Mouse (Mus musculus) cerebellum, postnatal 25 days (tissue): ENCODE data around the gene Olfr435.
"Not testable (repeated sequence)": the region's sequence is repeated elsewhere in the genome, so short reads cannot be mapped to it uniquely, and the experiment has no call there.

ENCODE experiments used
- DNase-seq, 2 experiments: peaks; one replicate each; pipeline ENCODE4 v3.0.0; 2021; ENCODE audit warnings: mixed read lengths in 2 of 2

The Olfr435 gene

DNA sequence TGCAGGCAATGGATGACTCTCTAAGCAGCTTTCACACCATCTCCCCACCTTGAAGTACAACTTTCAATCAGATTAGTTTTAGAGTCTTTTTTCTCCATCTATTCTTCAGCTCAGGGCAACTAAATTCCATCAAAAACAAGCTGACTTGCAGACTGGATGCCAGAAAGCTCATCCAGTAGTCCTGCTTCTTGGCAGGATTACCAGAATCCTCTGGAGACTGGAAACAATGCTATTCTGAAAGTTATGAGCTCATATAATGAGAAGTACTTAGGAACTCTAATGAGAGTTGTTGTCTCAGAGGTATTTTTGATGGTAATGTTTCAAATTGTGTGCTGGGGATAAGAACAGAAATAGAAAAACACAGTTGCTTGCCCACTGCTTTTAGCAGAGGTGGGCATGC is at the start of gene Olfr435:
Gene Olfr435 (plus strand): TSS at position 366 of the 400 bp plus-strand sequence.
- no peak for DNase-seq

DNA sequence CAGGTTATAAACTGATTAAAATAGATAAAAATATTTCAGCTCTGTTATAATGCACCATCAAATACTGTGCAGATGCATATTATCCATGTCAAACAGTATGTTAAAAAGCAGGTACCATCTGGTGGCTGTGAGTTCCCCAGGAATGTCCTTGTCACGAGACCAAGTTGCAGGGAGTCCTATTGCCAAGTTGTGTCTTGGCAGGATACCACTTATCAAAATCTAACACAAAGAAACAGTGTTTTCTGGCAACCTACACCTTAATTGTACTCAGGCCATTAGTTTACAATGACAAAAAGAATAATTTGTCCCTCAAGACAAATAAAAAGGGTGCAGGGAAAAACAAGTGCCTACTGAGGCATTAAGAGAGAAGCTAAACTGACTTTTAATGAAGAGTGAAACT is 37.4 kb upstream of the Olfr435 start:
- DNase-seq = peak; percentile 42 to 61

DNA sequence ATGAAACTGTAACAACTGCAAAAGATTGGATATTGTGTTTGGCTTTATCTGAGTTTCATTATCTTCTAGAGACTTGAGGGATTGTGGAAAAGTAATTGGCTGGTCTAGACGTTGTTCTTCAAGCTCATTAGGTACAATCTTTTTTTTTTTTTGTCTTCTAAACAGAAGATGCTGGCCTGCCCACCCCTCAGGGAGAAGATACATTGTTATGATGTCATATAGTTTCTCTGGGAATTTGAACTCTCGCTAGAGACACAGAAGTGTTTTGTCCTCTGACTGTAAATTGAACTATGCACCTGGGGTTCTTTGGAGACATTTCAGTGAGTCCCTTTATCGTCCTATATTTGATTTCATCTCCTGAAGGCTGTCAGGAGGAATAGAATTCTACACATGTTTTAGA is 34.0 kb upstream of the Olfr435 start, which contains the start of gene Olfr437:
Gene Olfr437 (plus strand): TSS at position 301 of the 400 bp plus-strand sequence.
- DNase-seq = no peak

DNA sequence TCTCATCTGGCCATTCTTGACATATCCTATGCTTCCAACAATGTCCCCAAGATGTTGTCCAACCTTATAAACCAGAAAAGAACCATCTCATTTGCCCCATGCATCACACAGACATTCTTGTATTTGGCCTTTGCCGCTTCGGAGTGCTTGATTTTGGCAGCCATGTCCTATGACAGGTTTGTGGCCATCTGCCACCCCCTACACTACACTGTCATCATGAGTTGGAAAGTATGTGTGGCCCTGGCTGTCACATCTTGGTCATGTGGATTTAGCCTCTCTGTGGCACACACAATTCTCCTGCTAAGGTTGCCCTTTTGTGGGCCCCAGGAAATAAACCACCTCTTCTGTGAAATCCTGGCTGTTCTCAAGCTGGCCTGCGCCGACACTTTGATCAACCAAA is 29.7 kb upstream of the Olfr435 start:
- peak; percentile 60 for DNase-seq

GRCm38 (mm10) chr6:43171840-43172239 is 25.1 kb upstream of the Olfr435 start, which contains the start of gene Olfr13:
Olfr13 (plus strand) TSS chr6:43172140.
- DNase-seq = no peak

DNA sequence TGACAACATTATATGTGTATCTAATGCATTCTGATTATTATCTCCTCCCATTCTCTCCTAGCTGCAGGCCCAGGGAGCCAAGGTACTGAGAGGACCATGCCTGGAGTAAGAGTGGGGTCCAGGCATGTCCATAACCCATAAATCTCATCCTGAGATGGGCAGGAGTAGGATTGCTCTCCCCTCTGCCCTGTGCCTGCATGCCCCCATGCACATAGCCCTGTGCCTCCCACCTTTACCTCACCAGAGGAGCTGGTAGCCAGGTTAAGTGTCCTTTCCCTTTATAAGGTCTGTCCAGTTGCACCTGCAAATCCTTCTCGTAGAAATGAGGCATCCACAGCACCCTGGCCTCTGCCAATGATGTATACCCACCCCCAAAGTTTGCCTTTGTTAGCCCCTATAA is 18.8 kb upstream of the Olfr435 start:
- no peak for DNase-seq

- no peak for DNase-seq
Measured at GRCm38 (mm10) chr6:43178584-43179501, 18.1 kb upstream of the Olfr435 start.

GRCm38 (mm10) chr6:43190986-43191385 is 6.0 kb upstream of the Olfr435 start:
- DNase-seq = no peak

DNA sequence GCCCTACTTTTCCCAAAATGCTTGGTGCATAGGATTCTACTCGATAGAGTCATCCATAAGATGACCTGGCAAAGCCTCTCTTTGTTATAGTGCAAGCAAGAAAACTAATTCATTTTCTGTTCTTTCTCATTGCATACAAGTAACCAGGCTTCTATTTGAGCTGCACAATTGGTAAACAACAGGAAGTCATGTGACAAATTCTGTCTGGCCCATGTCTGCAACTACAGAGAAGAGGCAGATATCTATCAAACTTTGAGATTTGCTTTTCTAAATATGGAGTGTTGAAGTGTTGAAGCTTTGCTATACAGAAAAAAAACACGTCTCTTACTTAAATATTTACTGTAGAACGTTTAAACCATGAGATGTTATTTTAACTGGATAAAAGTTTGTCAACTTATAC is 1.1 kb downstream of the Olfr435 start:
- no peak for DNase-seq

GRCm38 (mm10) chr6:43202786-43203185 is 5.8 kb downstream of the Olfr435 start:
- no peak for DNase-seq

DNA sequence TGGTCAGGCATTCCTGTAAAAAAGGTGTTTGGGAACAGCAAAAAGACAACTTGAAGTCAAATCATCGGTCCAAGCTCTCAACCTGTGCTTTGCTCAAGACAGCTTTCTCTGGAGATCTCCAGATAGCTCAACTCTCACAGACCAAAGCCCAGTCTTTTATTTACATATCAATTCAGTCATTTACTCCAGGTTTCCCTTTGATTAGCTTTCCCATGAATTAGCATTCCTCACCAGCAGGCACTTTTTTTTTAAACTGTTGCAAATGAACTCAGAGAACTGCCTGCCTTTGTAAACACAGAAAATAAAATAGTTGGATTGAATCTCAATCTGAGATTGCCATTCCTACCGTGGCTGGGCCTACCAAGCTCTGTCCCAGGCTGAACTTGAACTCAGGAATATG is 8.4 kb downstream of the Olfr435 start:
- no peak for DNase-seq

GRCm38 (mm10) chr6:43212873-43213272 is 15.9 kb downstream of the Olfr435 start, which contains the start of gene Olfr434:
Olfr434 (plus strand) TSS chr6:43213021.
- not testable (repeated sequence) for DNase-seq

DNA sequence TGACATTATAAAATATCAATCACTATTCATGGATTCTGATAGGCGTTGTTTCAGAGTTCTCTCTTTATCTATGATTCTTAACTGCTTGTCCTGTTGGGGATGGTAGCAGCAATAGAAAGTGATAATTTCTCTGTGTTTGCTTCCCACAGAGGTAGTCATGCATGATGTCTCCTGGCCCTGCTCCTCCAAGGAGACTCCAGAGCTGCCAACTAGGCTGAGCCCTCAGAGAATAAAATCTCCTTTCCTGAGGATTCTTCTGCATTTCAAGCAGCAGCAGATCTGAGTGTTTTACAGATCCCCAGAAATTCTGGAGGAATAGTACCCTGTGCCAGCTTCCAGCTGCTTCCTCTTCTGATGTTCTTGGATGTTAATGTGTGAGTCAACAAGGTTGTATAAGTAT is 34.3 kb downstream of the Olfr435 start, which contains the start of gene Olfr47:
Gene Olfr47 (plus strand): TSS at position 275 of the 400 bp plus-strand sequence.
- DNase-seq = not testable (repeated sequence)

GRCm38 (mm10) chr6:43242061-43242460 is 45.1 kb downstream of the Olfr435 start:
- DNase-seq = peak in 1 of 2 experiments; percentile 31

DNA sequence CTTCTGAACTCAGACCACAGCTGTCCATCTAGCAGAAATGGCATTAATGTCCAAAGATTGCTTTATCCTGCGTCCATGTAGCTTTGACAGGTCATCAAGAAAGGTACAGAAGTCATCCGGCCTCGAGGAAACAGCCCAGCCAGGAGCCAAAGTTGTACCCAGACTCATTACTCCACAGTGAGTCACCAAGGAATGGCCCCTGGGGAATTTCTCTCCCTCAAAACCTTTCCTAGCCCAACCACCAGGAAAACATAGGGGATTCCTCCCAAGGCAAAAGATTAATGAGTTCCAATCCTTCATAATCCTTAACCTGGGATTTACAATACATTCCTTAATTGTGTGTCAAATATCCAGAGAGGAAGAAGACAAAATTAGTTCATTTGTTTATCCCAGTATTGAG is 50.5 kb downstream of the Olfr435 start:
- no peak for DNase-seq

GRCm38 (mm10) chr6:43252994-43253393 is 56.0 kb downstream of the Olfr435 start:
- DNase-seq = no peak
